8 mouse cellular contexts compared by ENCODE assay signal in the genomic region with DNA sequence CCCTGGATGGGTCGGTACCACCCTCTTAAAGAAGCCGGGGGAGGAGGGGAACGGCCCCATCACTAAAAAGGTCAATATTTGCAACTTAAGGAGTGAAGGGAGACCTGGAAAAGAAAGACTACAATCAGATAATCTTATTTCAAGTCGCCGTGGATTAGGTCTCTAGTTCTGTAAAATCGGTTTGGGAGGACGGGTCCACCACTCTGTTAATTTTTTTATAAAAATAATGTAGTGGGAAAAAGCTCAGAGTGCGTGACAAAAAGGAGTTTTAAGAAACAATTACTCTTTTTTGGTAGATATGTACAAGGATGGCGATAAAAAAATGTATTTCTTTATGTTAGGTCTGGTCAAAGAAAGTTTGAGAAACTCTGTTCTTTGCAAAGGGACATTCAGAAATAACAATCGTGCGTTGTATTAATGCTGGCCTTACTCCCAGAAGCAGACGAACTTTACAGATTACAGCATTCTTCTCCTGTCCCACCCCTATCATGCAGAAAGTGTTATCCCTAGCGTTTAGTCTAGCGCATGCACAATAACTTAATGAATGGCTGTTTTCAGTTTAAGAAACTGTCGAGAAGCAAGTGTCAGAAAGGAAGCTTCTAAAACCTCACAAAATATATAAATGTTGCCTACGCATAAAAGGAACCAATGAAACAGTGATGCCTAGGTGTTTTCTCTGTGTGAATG. TPM values are rescaled to one million over a fixed set of nuclear protein-coding genes. Genes with fewer than 3 reads are reported as not detected.
DNase-seq lines count a peak whose midpoint lies in the region; ATAC-seq lines count a peak whose summit lies in the region.

No protein-coding gene starts in this region.

- no peak for DNase-seq in embryonic facial prominence, embryonic 11.5 days (ENCODE audit: low spot score)
- no peak for DNase-seq in thymus, postnatal 36 days
- no peak for DNase-seq in cerebellum, adult 18-20 months
- DNase-seq in layer of hippocampus, postnatal 14 days (ENCODE audit: low spot score in 2 of 2), result no peak

- H3K36me3 ChIP-seq in megakaryocyte, embryonic 14.5 days (replicated peaks; ENCODE audit: low read length), result no peaks in the 10 kb centered on the region
- no peaks in the 10 kb centered on the region for H3K36me3 ChIP-seq in embryonic facial prominence, embryonic 11.5 days (replicated peaks; ENCODE audit: control insufficient read depth, insufficient read depth, low read depth, low read length)
- no peaks in the 10 kb centered on the region for H3K36me3 ChIP-seq in intestine, embryonic 16.5 days (ENCODE audit: control insufficient read depth, insufficient read depth, low read length)
- no peaks in the 10 kb centered on the region for H3K36me3 ChIP-seq in neural tube, embryonic 14.5 days (ENCODE audit: control insufficient read depth, insufficient read depth, low read length)

- peaks cover 20% of the 10 kb centered on the region for H3K4me1 ChIP-seq in megakaryocyte, embryonic 14.5 days
- H3K4me1 ChIP-seq in embryonic facial prominence, embryonic 11.5 days (ENCODE audit: control insufficient read depth, insufficient read depth, low read length), result no peaks in the 10 kb centered on the region
- peaks cover 12% of the 10 kb centered on the region for H3K4me1 ChIP-seq in intestine, embryonic 16.5 days (ENCODE audit: control insufficient read depth, insufficient read depth, low read length)
- peaks cover 8% of the 10 kb centered on the region for H3K4me1 ChIP-seq in neural tube, embryonic 14.5 days (ENCODE audit: control insufficient read depth, insufficient read depth, low read length)

- H3K27ac ChIP-seq in embryonic facial prominence, embryonic 11.5 days (replicated peaks; ENCODE audit: low read depth, low read length), result peak overlapping the region; percentile 94
- peak overlapping the region; percentile 99 for H3K27ac ChIP-seq in intestine, embryonic 16.5 days (ENCODE audit: low read length)
- peak overlapping the region; percentile 96 for H3K27ac ChIP-seq in neural tube, embryonic 14.5 days (ENCODE audit: low read depth, low read length)

- peak overlapping the region; percentile 99 for H3K4me3 ChIP-seq in megakaryocyte, embryonic 14.5 days (replicated peaks)
- peak overlapping the region; percentile 86 for H3K4me3 ChIP-seq in embryonic facial prominence, embryonic 11.5 days (ENCODE audit: low read depth, low read length)
- H3K4me3 ChIP-seq in intestine, embryonic 16.5 days (ENCODE audit: low read length), result peak overlapping the region; percentile 92
- H3K4me3 ChIP-seq in neural tube, embryonic 14.5 days (ENCODE audit: low read depth, low read length), result peak overlapping the region; percentile 79

- WGBS in embryonic facial prominence, embryonic 11.5 days, result 28% methylated on average over 16 of the region's 16 CpGs
- WGBS in intestine, embryonic 16.5 days, result 12% methylated on average over 16 of the region's 16 CpGs
- 21% methylated on average over 16 of the region's 16 CpGs for WGBS in neural tube, embryonic 14.5 days

- H3K9ac ChIP-seq in embryonic facial prominence, embryonic 11.5 days (replicated peaks; ENCODE audit: low read length), result peak overlapping the region; percentile 91
- peak overlapping the region; percentile 97 for H3K9ac ChIP-seq in intestine, embryonic 16.5 days (ENCODE audit: low read depth, low read length)
- H3K9ac ChIP-seq in neural tube, embryonic 14.5 days (replicated peaks; ENCODE audit: low read depth, low read length), result peak overlapping the region; percentile 89

- no peak for ATAC-seq in megakaryocyte, adult 5-6 weeks (ENCODE audit: poor library complexity, severe bottlenecking)
- ATAC-seq in embryonic facial prominence, embryonic 11.5 days (replicated peaks; ENCODE audit: insufficient number of reproducible peaks, low FRiP score, low TSS enrichment, low read depth), result no peak
- ATAC-seq in intestine, embryonic 16.5 days, result no peak
- ATAC-seq in neural tube, embryonic 14.5 days (ENCODE audit: low read depth), result no peak

- H3K4me2 ChIP-seq in embryonic facial prominence, embryonic 11.5 days (ENCODE audit: low read depth, low read length), result peak overlapping the region; percentile 55
- H3K4me2 ChIP-seq in intestine, embryonic 16.5 days (ENCODE audit: low read depth, low read length), result peak overlapping the region; percentile 51
- peak overlapping the region; percentile 75 for H3K4me2 ChIP-seq in neural tube, embryonic 14.5 days (ENCODE audit: low read depth, low read length)

- peaks cover 9% of the 10 kb centered on the region for H3K27me3 ChIP-seq in megakaryocyte, embryonic 14.5 days (replicated peaks)
- H3K27me3 ChIP-seq in embryonic facial prominence, embryonic 11.5 days (ENCODE audit: control insufficient read depth, insufficient read depth, low read length), result no peaks in the 10 kb centered on the region
- no peaks in the 10 kb centered on the region for H3K27me3 ChIP-seq in intestine, embryonic 16.5 days (replicated peaks; ENCODE audit: control insufficient read depth, insufficient read depth, low read length)
- no peaks in the 10 kb centered on the region for H3K27me3 ChIP-seq in neural tube, embryonic 14.5 days (ENCODE audit: control insufficient read depth, insufficient read depth, low read length)

- peaks cover 3% of the 10 kb centered on the region; the same call in 1 of the 2 replicates for H3K9me3 ChIP-seq in megakaryocyte, embryonic 14.5 days
- no peaks in the 10 kb centered on the region for H3K9me3 ChIP-seq in embryonic facial prominence, embryonic 11.5 days (replicated peaks; ENCODE audit: control insufficient read depth, low read length)
- no peaks in the 10 kb centered on the region for H3K9me3 ChIP-seq in intestine, embryonic 16.5 days (ENCODE audit: control insufficient read depth, low read length)
- H3K9me3 ChIP-seq in neural tube, embryonic 14.5 days (ENCODE audit: control insufficient read depth, low read length), result no peaks in the 10 kb centered on the region

RNA-seq across cellular contexts. Expression of a gene that starts 0.6 kb away (rescaled TPM):
- polyA plus RNA-seq in megakaryocyte, embryonic 14.5 days (2012; ENCODE audit: insufficient read depth, low replicate concordance), result 3.2 and 5.6 TPM in 2 replicates
- total RNA-seq in megakaryocyte, adult 5-6 weeks (2015), result 18.2 and 20.4 TPM in 2 replicates
- 20.1 and 22.7 TPM in 2 replicates for total RNA-seq in megakaryocyte, adult 5-6 weeks (2017)
- polyA plus RNA-seq in embryonic facial prominence, embryonic 11.5 days (2014; fragmentation: Nextera tagmentation; extraction: Ambion mirVana), result 55.7 and 56.4 TPM in 2 replicates
- polyA plus RNA-seq in intestine, embryonic 16.5 days (2015; fragmentation: Nextera tagmentation; extraction: Ambion mirVana), result 63.1 and 66.5 TPM in 2 replicates
- polyA plus RNA-seq in neural tube, embryonic 14.5 days (2014; fragmentation: Nextera tagmentation; extraction: Ambion mirVana), result 87.4 and 88.0 TPM in 2 replicates
- total RNA-seq in layer of hippocampus, postnatal 14 days (2021), result 10 to 100 TPM; 73.4 to 74.2 TPM
